Mouse (Mus musculus): ENCODE measurements at regions not wholly inside any gene's neighbourhood (a gene's known extent, or its start where the extent isn't known, plus 50 kb on each side); places are given as distances from the start of the nearest gene placed in this dataset.

DNA sequence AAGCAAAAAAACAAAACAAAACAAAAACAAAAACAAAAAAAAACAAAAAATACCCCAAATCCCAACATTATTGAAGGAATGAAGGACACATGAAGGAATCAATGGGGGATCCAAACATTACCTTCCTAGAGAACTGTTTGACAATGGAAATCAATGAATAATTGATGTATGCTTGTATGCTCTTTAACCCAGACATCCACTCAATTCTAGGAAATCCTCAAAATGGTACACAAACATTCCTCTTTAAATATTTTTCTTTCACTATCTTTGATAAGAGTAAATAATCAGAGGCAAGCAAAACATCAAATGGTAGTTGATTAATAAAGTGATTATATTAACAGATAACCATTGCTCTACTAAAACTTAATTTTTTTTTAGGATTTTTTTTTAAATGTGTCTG, 118.9 kb upstream of the Trim24 start:
- TF ChIP-seq POLR2A (IDR thresholded peaks at IDR 0.05; ENCODE audit: borderline replicate concordance, control insufficient read depth, low read depth, low read length) (no peak), CTCF (IDR thresholded peaks at IDR 0.05; ENCODE audit: control insufficient read depth, insufficient read depth, low read length) (no peak)

All from bone marrow, adult 2 months (tissue).